Mouse (Mus musculus) right cerebral cortex, postnatal 14 days (tissue): ENCODE results near the gene Slmap.
"Not testable (repeated sequence)": the region's sequence is repeated elsewhere in the genome, so short reads cannot be mapped to it uniquely, and the experiment has no call there.

Experiments used
- DNase-seq: peaks from one replicate; pipeline ENCODE4 v3.0.0; 2022

Slmap gene

GRCm38 (mm10) chr14:26465898-26466297, 68.8 kb downstream of the Slmap start:
- no peak for DNase-seq

DNA sequence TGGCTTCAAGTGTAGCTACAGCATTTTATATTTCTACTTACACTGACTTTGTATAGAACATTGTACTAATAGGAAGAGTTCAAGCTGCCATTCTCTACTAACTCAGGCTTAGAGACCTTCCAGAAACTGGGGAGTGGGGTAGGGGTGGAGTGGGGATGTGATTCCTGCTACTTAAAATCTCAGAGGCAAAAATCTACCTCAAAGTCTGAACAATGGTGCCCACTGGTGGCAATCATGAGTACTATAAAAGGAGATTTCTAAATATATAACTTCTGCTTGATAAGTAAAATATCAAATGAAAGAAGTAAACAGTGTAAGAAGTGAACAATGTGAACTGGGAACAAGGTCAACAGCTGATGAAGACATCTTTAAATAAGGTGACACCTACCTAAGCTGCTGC, 75.2 kb downstream of the Slmap start:
- DNase-seq = peak; percentile 39

DNA sequence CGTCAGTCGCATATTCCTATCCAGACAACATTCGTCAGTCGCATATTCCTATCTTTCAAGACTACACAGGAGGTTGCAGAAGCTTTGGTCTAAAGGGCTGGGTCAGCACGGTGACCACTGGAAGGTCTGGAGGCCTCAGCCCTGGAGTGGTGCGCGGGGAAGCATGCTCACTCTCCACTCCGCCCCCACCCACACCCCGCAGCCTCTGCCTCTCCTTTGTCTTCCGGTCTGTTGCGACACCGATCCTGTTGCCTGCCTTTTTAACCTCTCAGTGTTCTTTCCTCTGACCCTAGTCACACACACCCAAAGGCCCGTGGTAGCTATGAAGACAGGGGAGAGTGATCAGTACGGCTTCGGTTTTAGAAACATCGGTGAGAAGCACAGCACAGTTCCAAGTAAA, 79.9 kb downstream of the Slmap start:
- no peak for DNase-seq

DNA sequence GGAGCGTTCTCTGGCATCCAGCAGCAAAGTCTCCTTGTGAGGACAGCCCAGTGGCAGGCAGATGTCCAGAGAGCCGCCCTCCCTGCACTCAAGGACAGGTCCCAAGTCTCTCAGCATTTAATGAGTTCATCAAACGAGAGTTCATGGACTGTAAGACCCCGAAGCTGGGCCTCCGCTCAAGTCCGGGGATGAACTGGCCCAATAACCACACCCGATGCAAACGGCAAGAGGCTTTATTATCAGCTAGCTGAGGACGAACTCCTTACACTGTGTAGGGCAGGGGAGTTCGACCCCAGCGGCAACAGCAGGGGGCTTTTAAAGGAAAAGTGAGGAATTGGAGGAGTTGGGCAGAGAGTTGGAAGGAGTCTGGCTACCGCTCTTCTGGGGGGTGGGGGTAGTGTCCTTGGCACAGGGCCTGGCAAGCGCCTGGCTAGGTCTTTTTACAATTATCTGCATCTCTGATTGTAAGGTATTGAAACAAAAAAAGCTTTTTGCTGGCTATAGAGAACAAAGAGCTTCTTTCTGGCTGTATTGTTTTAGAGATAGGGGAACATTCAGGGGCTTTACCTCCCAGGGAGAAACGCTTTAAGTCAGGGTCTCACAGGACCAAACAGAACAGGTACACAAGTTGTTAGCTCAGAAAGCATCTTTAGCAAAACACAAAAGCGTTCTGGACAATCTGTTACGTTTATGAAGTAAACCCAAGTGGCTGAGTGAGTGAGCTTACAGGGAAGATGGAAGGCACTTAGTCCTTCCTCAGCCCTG, 84.5 kb downstream of the Slmap start:
- DNase-seq = no peak

GRCm38 (mm10) chr14:26448581-26448980, 86.2 kb downstream of the Slmap start:
- no peak for DNase-seq

DNA sequence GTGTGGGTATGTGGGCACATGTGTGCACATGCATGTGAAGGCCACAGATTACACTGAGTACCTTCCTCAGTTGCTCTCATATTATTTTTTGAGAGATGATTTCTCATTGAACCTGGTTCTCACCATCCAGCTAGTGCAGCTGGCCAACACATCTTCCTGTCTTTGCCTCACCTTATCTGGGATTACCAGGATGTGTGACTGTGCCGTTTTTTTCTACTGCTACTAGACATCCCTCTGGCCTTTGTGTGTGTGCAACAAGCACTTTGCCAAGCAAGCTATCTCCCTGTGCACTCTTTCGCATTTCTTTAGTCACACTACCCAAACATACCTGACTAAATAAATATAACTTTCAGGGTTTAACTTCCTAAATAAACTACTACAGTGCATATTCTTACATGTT, 87.5 kb downstream of the Slmap start:
- DNase-seq = no peak

- no peak for DNase-seq
Measured at GRCm38 (mm10) chr14:26446538-26446937, 88.2 kb downstream of the Slmap start.

GRCm38 (mm10) chr14:26442534-26442933, 92.2 kb downstream of the Slmap start:
- DNase-seq = no peak

- DNase-seq = no peak
Measured at GRCm38 (mm10) chr14:26441041-26441812, 93.5 kb downstream of the Slmap start.

GRCm38 (mm10) chr14:26439996-26440395, 94.7 kb downstream of the Slmap start:
- no peak for DNase-seq

DNA sequence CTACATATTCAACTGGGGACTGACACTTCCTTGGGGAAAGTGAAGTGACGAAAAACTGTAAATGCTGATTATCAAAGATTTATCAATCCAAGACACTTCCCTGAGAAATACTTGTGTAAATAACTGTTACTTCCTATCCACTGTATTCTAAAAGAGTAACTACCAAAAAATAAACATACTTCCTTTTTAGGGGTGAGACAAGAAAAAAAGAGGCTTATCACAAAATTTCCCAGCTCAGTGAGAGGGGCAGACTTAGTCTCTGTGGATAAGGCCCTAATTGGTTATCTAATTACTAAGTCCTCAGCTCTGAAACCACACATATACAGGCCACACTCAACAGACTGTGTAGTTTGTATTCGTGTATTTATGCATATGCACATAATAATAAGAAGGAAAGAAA, 97.0 kb downstream of the Slmap start:
- no peak for DNase-seq

DNA sequence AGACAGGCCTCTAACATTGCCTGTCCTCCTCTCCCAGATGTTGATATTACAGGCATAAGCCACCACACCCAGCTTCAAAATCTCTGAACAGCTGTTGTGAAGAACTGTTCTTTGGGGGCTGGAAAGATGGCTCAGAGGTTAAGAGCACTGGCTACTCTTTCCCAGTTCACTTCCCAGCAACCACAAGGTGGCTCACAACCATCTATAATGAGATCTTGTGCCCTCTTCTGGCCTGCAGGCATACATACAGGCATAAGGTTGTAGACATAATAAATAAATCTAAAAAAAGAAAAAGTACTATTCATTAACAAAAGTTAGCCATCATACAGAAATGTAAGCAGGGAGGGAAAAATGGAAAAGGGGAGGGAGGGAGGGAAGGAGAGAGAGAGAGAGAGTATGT, 98.4 kb downstream of the Slmap start:
- no peak for DNase-seq

GRCm38 (mm10) chr14:26432320-26432719, 102.4 kb downstream of the Slmap start:
- no peak for DNase-seq

DNA sequence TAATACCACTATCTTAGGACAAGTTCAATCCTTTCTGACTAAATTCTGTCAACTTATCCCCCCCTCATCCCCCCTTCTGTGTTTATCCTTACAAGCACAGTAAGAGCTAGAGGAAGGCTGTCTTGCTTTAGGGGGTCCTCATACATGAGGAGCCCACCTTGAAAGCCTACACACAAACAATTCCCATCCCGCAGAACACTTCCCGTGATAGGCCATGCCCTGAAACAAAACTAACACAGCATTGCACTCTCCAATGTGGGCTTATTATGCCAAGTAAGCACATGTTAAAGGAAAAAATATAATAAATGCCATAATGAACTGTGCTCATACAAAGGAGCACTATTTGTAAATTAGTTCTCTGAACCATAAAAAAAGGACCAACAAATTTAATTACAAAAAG, 102.8 kb downstream of the Slmap start:
- DNase-seq = no peak

DNA sequence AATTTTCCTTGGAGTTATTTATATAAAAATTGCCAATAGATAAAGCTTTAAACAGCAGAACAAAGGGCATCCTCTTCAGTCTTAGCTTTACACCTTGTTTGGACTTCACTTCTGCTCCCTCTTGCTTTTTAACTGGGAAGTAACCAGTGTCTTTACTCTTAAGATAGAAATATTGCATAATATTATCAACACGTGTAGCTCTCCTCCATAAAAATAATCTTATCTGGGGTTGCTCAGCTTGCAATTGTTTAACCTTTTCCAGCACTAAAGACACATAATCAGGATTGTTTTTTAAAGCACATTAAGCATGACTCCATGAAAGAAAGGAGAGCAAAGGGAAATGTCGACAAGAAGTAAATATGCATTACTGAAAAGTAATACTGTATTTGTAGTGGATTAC, 114.5 kb downstream of the Slmap start:
- DNase-seq = no peak

DNA sequence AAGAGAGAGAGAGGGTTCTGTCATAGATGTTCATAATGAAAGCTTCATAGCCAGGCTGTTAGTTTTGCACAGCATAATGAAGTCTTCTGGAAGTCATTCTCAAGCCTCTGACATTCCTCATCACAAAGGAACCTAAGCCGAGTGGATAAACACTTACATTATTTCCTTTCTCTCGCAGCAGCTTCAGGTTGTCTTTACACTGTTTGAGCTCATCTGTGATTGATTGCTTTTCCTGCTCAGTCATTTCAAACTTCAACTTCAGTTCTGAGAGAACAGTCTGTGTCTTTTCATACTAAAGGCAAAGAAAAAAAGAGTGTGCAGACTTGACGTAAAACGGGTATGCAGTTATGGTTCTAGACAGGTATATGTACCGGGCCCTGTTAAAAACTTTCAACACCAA, 116.8 kb downstream of the Slmap start:
- no peak for DNase-seq

DNA sequence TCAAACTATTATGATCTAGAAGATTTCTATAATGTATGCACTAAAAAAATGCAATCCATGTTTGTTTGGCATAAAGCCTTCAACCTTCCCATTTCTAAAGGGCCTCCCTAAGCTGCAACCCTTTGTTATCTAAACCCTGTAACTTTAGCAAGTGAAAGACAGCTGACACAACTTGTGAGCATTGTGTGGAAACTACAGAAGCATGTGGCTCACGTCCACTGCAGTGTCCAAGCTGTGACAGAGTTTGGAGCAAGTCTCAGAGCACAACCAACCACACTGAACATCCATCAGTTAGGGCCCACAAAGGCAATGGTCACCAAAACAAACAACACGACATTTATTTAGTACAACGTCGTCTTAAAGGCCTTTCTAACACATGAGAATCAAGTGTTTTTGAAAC, 117.6 kb downstream of the Slmap start:
- DNase-seq = no peak

DNA sequence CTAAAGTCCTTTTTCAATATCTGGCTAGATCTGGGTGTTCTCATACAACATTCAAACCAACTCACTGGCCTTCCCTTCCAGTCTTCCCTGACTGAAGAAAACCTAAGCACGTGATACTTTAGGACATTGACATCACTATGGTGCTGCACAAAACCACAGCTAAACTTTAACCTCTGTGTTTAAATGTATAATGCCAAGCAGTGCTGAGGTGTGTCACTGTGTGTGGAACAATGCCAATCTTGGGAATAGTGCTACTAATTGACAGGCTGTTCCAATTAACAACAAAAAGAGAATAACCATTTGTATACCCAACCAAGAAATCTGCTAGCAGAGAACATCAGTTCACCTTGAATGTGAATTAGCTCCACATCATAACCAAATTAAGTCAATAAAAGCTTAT, 121.2 kb downstream of the Slmap start:
- DNase-seq = no peak

GRCm38 (mm10) chr14:26406746-26407145, 128.0 kb downstream of the Slmap start:
- DNase-seq = no peak

DNA sequence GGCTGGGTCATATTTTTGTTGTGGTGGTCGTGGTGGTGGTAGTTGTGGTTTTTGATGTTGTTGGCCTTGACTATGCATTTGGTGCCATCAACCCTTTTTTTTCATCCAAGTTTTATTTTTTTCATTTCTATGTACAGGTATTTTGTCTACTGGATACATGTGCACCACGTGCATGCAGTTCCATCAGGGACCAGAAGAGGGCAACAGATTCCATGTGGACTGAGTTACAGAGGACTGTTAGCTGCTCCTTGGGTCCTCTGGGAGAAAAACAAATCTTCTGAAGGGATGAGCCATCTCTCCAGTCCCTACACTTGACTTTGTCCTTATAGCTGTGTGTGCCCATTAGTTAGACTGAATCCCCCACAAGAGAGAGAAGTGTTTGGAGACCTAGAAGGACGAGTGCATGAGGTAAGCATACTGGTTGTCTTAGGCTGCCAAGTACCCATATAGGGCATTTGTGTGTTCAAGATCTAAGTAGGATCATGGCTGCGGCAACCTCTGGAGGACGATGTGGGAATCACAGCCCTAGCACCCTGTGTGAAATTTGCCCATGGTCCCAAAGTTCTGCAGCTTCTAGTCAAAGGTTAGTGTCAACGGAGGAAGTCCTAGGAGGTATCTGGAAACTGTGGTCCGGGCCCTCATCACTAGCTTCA, 136.1 kb downstream of the Slmap start:
- no peak for DNase-seq

DNA sequence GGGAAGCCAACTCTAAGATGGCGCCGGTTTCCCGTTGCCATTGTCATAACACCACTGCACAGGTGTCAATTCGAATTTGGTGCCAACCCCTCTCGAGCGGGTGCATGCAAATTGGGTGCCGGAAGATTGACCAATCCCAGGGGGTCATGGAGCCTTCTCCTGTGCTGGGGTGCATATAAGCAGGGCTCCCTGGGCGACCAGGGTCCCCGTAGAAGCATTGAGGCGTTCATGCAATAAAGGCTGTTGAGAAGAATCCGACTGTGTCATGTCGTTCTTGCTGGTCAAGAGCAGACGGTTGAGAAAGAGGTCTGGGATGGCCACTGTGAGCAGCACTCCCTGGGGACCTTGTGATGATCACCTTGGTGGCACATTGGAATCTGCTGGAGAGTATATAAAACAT, 142.9 kb downstream of the Slmap start:
- DNase-seq = no peak

DNA sequence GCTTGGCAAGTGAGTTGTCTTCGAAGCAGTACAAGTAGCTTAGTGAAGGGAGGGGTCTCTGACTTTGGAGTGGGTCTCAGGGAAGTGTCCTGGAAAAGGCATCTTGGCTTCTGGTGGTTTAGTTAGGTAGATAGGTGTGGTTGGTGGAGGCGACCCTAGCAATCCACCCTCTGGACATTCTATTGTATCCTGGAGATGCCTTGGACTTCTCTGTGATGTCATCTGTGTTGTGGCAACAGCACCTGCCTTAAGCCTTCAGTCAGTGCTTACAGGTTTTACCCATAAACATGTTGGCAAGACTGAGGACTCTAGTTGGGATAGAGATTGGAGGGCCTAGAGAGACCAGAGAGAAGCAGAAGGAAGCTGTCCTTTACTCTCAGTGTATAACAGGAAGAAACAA, 145.8 kb downstream of the Slmap start:
- DNase-seq = not testable (repeated sequence)

GRCm38 (mm10) chr14:26386999-26387398, 147.7 kb downstream of the Slmap start:
- DNase-seq = not testable (repeated sequence)

- DNase-seq = not testable (repeated sequence)
Measured at GRCm38 (mm10) chr14:26385659-26386058, 149.1 kb downstream of the Slmap start.
